Mouse (Mus musculus): Measurements from ENCODE around the gene Ano3. TPM values are rescaled to one million over a fixed set of nuclear protein-coding genes. Genes with fewer than 3 reads are reported as not detected.

The Ano3 gene
- polyA plus RNA-seq, 1 experiment, result 8.2 TPM

GRCm38 (mm10) chr2:110865584-110865983 is 85.1 kb downstream of the Ano3 start:
- Histone ChIP-seq H3K36me3 (ENCODE audit: control insufficient read depth, insufficient read depth, low read length, poor library complexity, severe bottlenecking) (no peaks in the 10 kb centered on the region), H3K27me3 (ENCODE audit: control insufficient read depth, insufficient read depth, low read length, poor library complexity, severe bottlenecking) (peaks cover 1% of the 10 kb centered on the region; the same call in 1 of the 2 replicates), H3K4me1 (ENCODE audit: control insufficient read depth, insufficient read depth, low read length) (no peaks in the 10 kb centered on the region), H3K4me3 (ENCODE audit: low read depth, low read length) (no peak overlapping the region), H3K27ac (ENCODE audit: insufficient read depth, low read length) (no peak overlapping the region), H3K9me3 (replicated peaks; ENCODE audit: control insufficient read depth, insufficient read depth, low read length, poor library complexity, severe bottlenecking) (no peaks in the 10 kb centered on the region), H3K9ac (ENCODE audit: low read depth, poor library complexity, severe bottlenecking) (no peak overlapping the region)
- TF ChIP-seq CTCF (IDR thresholded peaks at IDR 0.05; ENCODE audit: low read depth, low read length), result no peak
- no peak for TF ChIP-seq EP300 (IDR thresholded peaks at IDR 0.05; ENCODE audit: insufficient read depth, low read depth, low read length)
- TF ChIP-seq POLR2A (IDR thresholded peaks at IDR 0.05; ENCODE audit: insufficient read depth, low read length), result no peak

- Histone ChIP-seq H3K4me3 (ENCODE audit: low read depth, low read length) (no peak overlapping the region), H3K27ac (ENCODE audit: insufficient read depth, low read length) (no peak overlapping the region), H3K27me3 (ENCODE audit: control insufficient read depth, insufficient read depth, low read length, poor library complexity, severe bottlenecking) (peaks cover 1% of the 10 kb centered on the region; the same call in 1 of the 2 replicates), H3K9ac (ENCODE audit: low read depth, poor library complexity, severe bottlenecking) (no peak overlapping the region), H3K36me3 (ENCODE audit: control insufficient read depth, insufficient read depth, low read length, poor library complexity, severe bottlenecking) (no peaks in the 10 kb centered on the region), H3K9me3 (replicated peaks; ENCODE audit: control insufficient read depth, insufficient read depth, low read length, poor library complexity, severe bottlenecking) (no peaks in the 10 kb centered on the region), H3K4me1 (ENCODE audit: control insufficient read depth, insufficient read depth, low read length) (no peaks in the 10 kb centered on the region)
- TF ChIP-seq EP300 (IDR thresholded peaks at IDR 0.05; ENCODE audit: insufficient read depth, low read depth, low read length) (no peak), POLR2A (IDR thresholded peaks at IDR 0.05; ENCODE audit: insufficient read depth, low read length) (no peak), CTCF (IDR thresholded peaks at IDR 0.05; ENCODE audit: low read depth, low read length) (no peak)
These were observed 87.3 kb downstream of the Ano3 start for GRCm38 (mm10) chr2:110863376-110863775.

- H3K9ac ChIP-seq (ENCODE audit: low read depth, poor library complexity, severe bottlenecking), result no peak overlapping the region
- H3K36me3 ChIP-seq (ENCODE audit: control insufficient read depth, insufficient read depth, low read length, poor library complexity, severe bottlenecking), result no peaks in the 10 kb centered on the region
- TF ChIP-seq CTCF (IDR thresholded peaks at IDR 0.05; ENCODE audit: low read depth, low read length) (no peak), EP300 (IDR thresholded peaks at IDR 0.05; ENCODE audit: insufficient read depth, low read depth, low read length) (no peak), POLR2A (IDR thresholded peaks at IDR 0.05; ENCODE audit: insufficient read depth, low read length) (no peak)
- H3K27ac ChIP-seq (ENCODE audit: insufficient read depth, low read length), result no peak overlapping the region
- H3K27me3 ChIP-seq (ENCODE audit: control insufficient read depth, insufficient read depth, low read length, poor library complexity, severe bottlenecking), result no peaks in the 10 kb centered on the region
- no peaks in the 10 kb centered on the region for H3K4me1 ChIP-seq (ENCODE audit: control insufficient read depth, insufficient read depth, low read length)
- no peak overlapping the region for H3K4me3 ChIP-seq (ENCODE audit: low read depth, low read length)
- H3K9me3 ChIP-seq (replicated peaks; ENCODE audit: control insufficient read depth, insufficient read depth, low read length, poor library complexity, severe bottlenecking), result no peaks in the 10 kb centered on the region
These were observed 111.0 kb downstream of the Ano3 start for GRCm38 (mm10) chr2:110839559-110840243.

GRCm38 (mm10) chr2:110816189-110816588 is 134.5 kb downstream of the Ano3 start:
- no peak overlapping the region for H3K9ac ChIP-seq (ENCODE audit: low read depth, poor library complexity, severe bottlenecking)
- no peaks in the 10 kb centered on the region for H3K9me3 ChIP-seq (replicated peaks; ENCODE audit: control insufficient read depth, insufficient read depth, low read length, poor library complexity, severe bottlenecking)
- H3K27ac ChIP-seq (ENCODE audit: insufficient read depth, low read length), result no peak overlapping the region
- H3K4me3 ChIP-seq (ENCODE audit: low read depth, low read length), result no peak overlapping the region
- no peaks in the 10 kb centered on the region for H3K36me3 ChIP-seq (ENCODE audit: control insufficient read depth, insufficient read depth, low read length, poor library complexity, severe bottlenecking)
- H3K27me3 ChIP-seq (ENCODE audit: control insufficient read depth, insufficient read depth, low read length, poor library complexity, severe bottlenecking), result no peaks in the 10 kb centered on the region
- no peaks in the 10 kb centered on the region for H3K4me1 ChIP-seq (ENCODE audit: control insufficient read depth, insufficient read depth, low read length)
- TF ChIP-seq EP300 (IDR thresholded peaks at IDR 0.05; ENCODE audit: insufficient read depth, low read depth, low read length) (no peak), CTCF (IDR thresholded peaks at IDR 0.05; ENCODE audit: low read depth, low read length) (no peak), POLR2A (IDR thresholded peaks at IDR 0.05; ENCODE audit: insufficient read depth, low read length) (no peak)

- Histone ChIP-seq H3K36me3 (ENCODE audit: control insufficient read depth, insufficient read depth, low read length, poor library complexity, severe bottlenecking) (no peaks in the 10 kb centered on the region), H3K4me1 (ENCODE audit: control insufficient read depth, insufficient read depth, low read length) (no peaks in the 10 kb centered on the region), H3K27ac (ENCODE audit: insufficient read depth, low read length) (no peak overlapping the region), H3K27me3 (ENCODE audit: control insufficient read depth, insufficient read depth, low read length, poor library complexity, severe bottlenecking) (no peaks in the 10 kb centered on the region), H3K9ac (ENCODE audit: low read depth, poor library complexity, severe bottlenecking) (no peak overlapping the region), H3K4me3 (ENCODE audit: low read depth, low read length) (no peak overlapping the region), H3K9me3 (replicated peaks; ENCODE audit: control insufficient read depth, insufficient read depth, low read length, poor library complexity, severe bottlenecking) (no peaks in the 10 kb centered on the region)
- no peak for TF ChIP-seq EP300 (IDR thresholded peaks at IDR 0.05; ENCODE audit: insufficient read depth, low read depth, low read length)
- no peak for TF ChIP-seq POLR2A (IDR thresholded peaks at IDR 0.05; ENCODE audit: insufficient read depth, low read length)
- no peak for TF ChIP-seq CTCF (IDR thresholded peaks at IDR 0.05; ENCODE audit: low read depth, low read length)
These were observed 135.8 kb downstream of the Ano3 start for GRCm38 (mm10) chr2:110814964-110815363.

GRCm38 (mm10) chr2:110806302-110807093 is 144.2 kb downstream of the Ano3 start:
- no peaks in the 10 kb centered on the region for H3K36me3 ChIP-seq (ENCODE audit: control insufficient read depth, insufficient read depth, low read length, poor library complexity, severe bottlenecking)
- H3K27me3 ChIP-seq (ENCODE audit: control insufficient read depth, insufficient read depth, low read length, poor library complexity, severe bottlenecking), result no peaks in the 10 kb centered on the region
- no peak overlapping the region for H3K4me3 ChIP-seq (ENCODE audit: low read depth, low read length)
- no peak overlapping the region for H3K27ac ChIP-seq (ENCODE audit: insufficient read depth, low read length)
- H3K4me1 ChIP-seq (ENCODE audit: control insufficient read depth, insufficient read depth, low read length), result no peaks in the 10 kb centered on the region
- H3K9me3 ChIP-seq (replicated peaks; ENCODE audit: control insufficient read depth, insufficient read depth, low read length, poor library complexity, severe bottlenecking), result no peaks in the 10 kb centered on the region
- no peak overlapping the region for H3K9ac ChIP-seq (ENCODE audit: low read depth, poor library complexity, severe bottlenecking)
- TF ChIP-seq CTCF (IDR thresholded peaks at IDR 0.05; ENCODE audit: low read depth, low read length), result no peak
- TF ChIP-seq EP300 (IDR thresholded peaks at IDR 0.05; ENCODE audit: insufficient read depth, low read depth, low read length), result no peak
- no peak for TF ChIP-seq POLR2A (IDR thresholded peaks at IDR 0.05; ENCODE audit: insufficient read depth, low read length)

Measured in ES-Bruce4 (cell line).